Mouse (Mus musculus): ENCODE measurements around the gene Csf3. TPM values are rescaled to one million over a fixed set of nuclear protein-coding genes. Genes with fewer than 3 reads are reported as not detected.
A peak's percentile ranks its signal among the peaks of the same experiment; 100 is the strongest.

The Csf3 gene
- total and polyA plus RNA-seq, 3 experiments, result 0.18 TPM; not detected in 2

DNA sequence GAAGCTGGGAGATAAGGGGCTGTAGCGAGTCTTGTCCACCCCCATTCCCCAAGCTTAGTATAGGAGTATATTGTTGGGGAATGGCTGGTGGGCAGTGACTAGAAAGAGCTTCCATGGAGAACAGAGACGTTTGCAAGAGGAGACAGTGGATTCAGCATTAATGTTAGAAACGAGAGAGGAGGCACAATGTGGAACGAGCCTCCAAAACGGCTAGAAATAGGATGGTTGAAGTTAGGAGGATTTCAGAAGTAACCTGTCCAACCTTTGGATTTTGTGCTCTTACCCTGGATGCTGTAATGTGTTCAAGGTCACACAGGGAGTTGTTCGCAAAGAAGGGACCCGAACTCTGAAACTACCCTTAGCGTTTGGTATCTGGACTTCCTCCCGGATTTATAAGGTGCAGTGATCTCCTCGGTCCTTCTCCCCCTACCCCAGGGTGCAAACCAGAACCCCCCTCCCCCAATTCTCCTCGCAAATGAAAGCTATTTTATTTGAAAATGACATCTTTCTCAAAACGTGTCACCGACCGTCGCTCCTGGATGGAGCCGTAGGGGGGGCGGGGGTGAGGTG is 40.1 kb downstream of the Csf3 start (continued):
- TF ChIP-seq USF1 (IDR thresholded peaks at IDR 0.05; ENCODE audit: low read depth, low read length) (no peak), GATA1 (IDR thresholded peaks at IDR 0.05; ENCODE audit: low read depth, low read length) (no peak)

GRCm38 (mm10) chr11:98741622-98742396 is 40.7 kb downstream of the Csf3 start:
- Histone ChIP-seq H3K27me3 (ENCODE audit: control insufficient read depth in 1 of 2, insufficient read depth in 2 of 2, low read length in 2 of 2) (no peaks in the 10 kb centered on the region), H3K79me2 (ENCODE audit: control insufficient read depth, insufficient read depth, low read length, poor library complexity) (peaks cover 6% of the 10 kb centered on the region; the same call in 1 of the 2 replicates), H3K4me1 (ENCODE audit: control insufficient read depth in 1 of 2, insufficient read depth in 2 of 2, low read length in 2 of 2) (peaks cover 15 to 38% of the 10 kb centered on the region in 2 experiments), H3K9me3 (replicated peaks; ENCODE audit: insufficient read depth, low read length) (no peaks in the 10 kb centered on the region), H3K9ac (ENCODE audit: control insufficient read depth, low read depth, low read length, poor library complexity, severe bottlenecking) (peak overlapping the region; percentile 91), H3K36me3 (ENCODE audit: control insufficient read depth in 1 of 2, insufficient read depth in 2 of 2, low read length in 2 of 2) (peaks cover 0 to 28% of the 10 kb centered on the region in 2 experiments; a peak in 2 of 4 replicates), H3K4me3 (ENCODE audit: control insufficient read depth in 1 of 2, insufficient read depth in 1 of 2, low read depth in 2 of 2, low read length in 2 of 2) (peak overlapping the region; percentile 80 to 90), H3K27ac (ENCODE audit: control insufficient read depth, low read depth, low read length) (peak overlapping the region; percentile 89)
- peak; percentile 80 for DNase-seq (ENCODE audit: low read depth, low spot score)
- TF ChIP-seq GABPA (IDR thresholded peaks at IDR 0.05; ENCODE audit: low read depth, low read length), result no peak
- TF ChIP-seq KAT2A (conservative IDR thresholded peaks at IDR 0.05; ENCODE audit: low read depth, low read length), result no peak
- TF ChIP-seq NRF1 (IDR thresholded peaks at IDR 0.05; ENCODE audit: insufficient read depth, low read depth, low read length, poor library complexity, severe bottlenecking), result no peak
- no peak for TF ChIP-seq JUND (IDR thresholded peaks at IDR 0.05; ENCODE audit: low read depth, low read length)
- TF ChIP-seq POLR2AphosphoS5 (IDR thresholded peaks at IDR 0.05; ENCODE audit: borderline replicate concordance, low read depth, low read length), result no peak
- no peak for TF ChIP-seq TAL1 (IDR thresholded peaks at IDR 0.05; ENCODE audit: low read length)
- TF ChIP-seq MYC (IDR thresholded peaks at IDR 0.05; ENCODE audit: low read depth, low read length), result no peak
- TF ChIP-seq RAD21 (IDR thresholded peaks at IDR 0.05; ENCODE audit: low read depth, low read length), result peak; percentile 5; the same call in 1 of the 2 replicates
- TF ChIP-seq ZKSCAN1 (IDR thresholded peaks at IDR 0.05; ENCODE audit: low read depth, low read length), result no peak
- TF ChIP-seq MXI1 (IDR thresholded peaks at IDR 0.05; ENCODE audit: low read depth, low read length), result no peak; the same call in none of the 2 replicates
- TF ChIP-seq CHD2 (IDR thresholded peaks at IDR 0.05; ENCODE audit: low read length), result no peak
- no peak for TF ChIP-seq MYB (IDR thresholded peaks at IDR 0.05; ENCODE audit: low read depth, low read length)
- no peak for TF ChIP-seq MAX (IDR thresholded peaks at IDR 0.05; ENCODE audit: low read length)
- peak; percentile 35; the same call in 1 of the 2 replicates for TF ChIP-seq SMC3 (IDR thresholded peaks at IDR 0.05; ENCODE audit: low read depth, low read length)
- no peak for TF ChIP-seq TCF12 (IDR thresholded peaks at IDR 0.05; ENCODE audit: low read depth, low read length)
- TF ChIP-seq NELFE (IDR thresholded peaks at IDR 0.05; ENCODE audit: low read depth, low read length), result no peak
- no peak for TF ChIP-seq UBTF (IDR thresholded peaks at IDR 0.05; ENCODE audit: borderline replicate concordance, insufficient read depth, low read depth, low read length)
- TF ChIP-seq ELF1 (IDR thresholded peaks at IDR 0.05; ENCODE audit: low read depth, low read length), result no peak
- no peak for TF ChIP-seq ETS1 (IDR thresholded peaks at IDR 0.05; ENCODE audit: low read depth, low read length)
- TF ChIP-seq ZC3H11A (IDR thresholded peaks at IDR 0.05; ENCODE audit: low read depth, low read length), result 0 out of 2 replicates have a peak, but pooled peaks have one; percentile 21
- TF ChIP-seq E2F4 (IDR thresholded peaks at IDR 0.05; ENCODE audit: borderline replicate concordance, low read depth, low read length), result no peak
- no peak for TF ChIP-seq RCOR1 (IDR thresholded peaks at IDR 0.05; ENCODE audit: low read depth, low read length)
- TF ChIP-seq HCFC1 (IDR thresholded peaks at IDR 0.05; ENCODE audit: low read depth, low read length), result 0 out of 2 replicates have a peak, but pooled peaks have one; percentile 5
- no peak for TF ChIP-seq EP300 (IDR thresholded peaks at IDR 0.05; ENCODE audit: low read depth in 1 of 2, low read length in 2 of 2)
- no peak for TF ChIP-seq GATA1 (IDR thresholded peaks at IDR 0.05; ENCODE audit: low read depth, low read length)
- TF ChIP-seq ZMIZ1 (IDR thresholded peaks at IDR 0.05; ENCODE audit: low read depth, low read length), result no peak
- TF ChIP-seq MAZ (IDR thresholded peaks at IDR 0.05; ENCODE audit: low read depth, low read length), result peak; percentile 94
- TF ChIP-seq CTCF (IDR thresholded peaks at IDR 0.05 in 2 of 3, conservative IDR thresholded peaks at IDR 0.05 in 1 of 3; ENCODE audit: control insufficient read depth in 1 of 3, insufficient read depth in 1 of 3, low read depth in 2 of 3, low read length in 3 of 3, poor library complexity in 1 of 3, severe bottlenecking in 1 of 3), result peak in 2 of 3 experiments; percentile 27 to 75; a peak in 4 of 6 replicates
- TF ChIP-seq POLR2A (IDR thresholded peaks at IDR 0.05; ENCODE audit: control insufficient read depth in 1 of 2, insufficient read depth in 1 of 2, low read depth in 1 of 2, low read length in 2 of 2, poor library complexity in 1 of 2), result no peak
- no peak for TF ChIP-seq TBP (IDR thresholded peaks at IDR 0.05; ENCODE audit: low read depth, low read length)
- TF ChIP-seq POLR2AphosphoS2 (IDR thresholded peaks at IDR 0.05; ENCODE audit: low read length), result no peak
- TF ChIP-seq BHLHE40 (IDR thresholded peaks at IDR 0.05; ENCODE audit: borderline replicate concordance, low read depth, low read length), result no peak
- no peak for TF ChIP-seq MAFK (IDR thresholded peaks at IDR 0.05; ENCODE audit: borderline replicate concordance, low read depth, low read length)

Measured in MEL (cell line).